Mouse (Mus musculus) C2C12 (cell line): ENCODE measurements around the gene Prss57. TPM values are rescaled to one million over a fixed set of nuclear protein-coding genes. Genes with fewer than 3 reads are reported as not detected.

Experiments used
- H3K27me3 ChIP-seq: one replicate; pipeline ENCODE4 v1.6.1; 2011; ENCODE audit not compliant: control insufficient read depth, insufficient read depth, insufficient read length
- H3K36me3 ChIP-seq: one replicate; pipeline ENCODE4 v1.6.1; 2011; ENCODE audit not compliant: control insufficient read depth, insufficient read depth
- H3K4me3 ChIP-seq: one replicate; pipeline ENCODE4 v1.5.1; 2011; ENCODE audit warnings: mild to moderate bottlenecking, control low read depth; ENCODE audit not compliant: poor library complexity, insufficient read depth, severe bottlenecking
- H3K79me2 ChIP-seq: one replicate; pipeline ENCODE4 v1.6.1; 2011; ENCODE audit not compliant: control insufficient read depth, insufficient read depth
- H3K79me3 ChIP-seq: one replicate; pipeline ENCODE4 v1.6.1; 2011; ENCODE audit warnings: low read depth, control low read depth
- H3ac ChIP-seq: one replicate; pipeline ENCODE3; 2011; ENCODE audit warnings: low read depth; ENCODE audit not compliant: control insufficient read depth, insufficient read length
- CEBPB ChIP-seq: IDR thresholded peaks from one replicate; pipeline ENCODE4 v1.6.1; 2011; ENCODE audit warnings: low read depth, mild to moderate bottlenecking, control low read depth, moderate library complexity
- CTCF ChIP-seq: IDR thresholded peaks from one replicate; pipeline ENCODE4 v1.5.1; 2011; ENCODE audit not compliant: control insufficient read depth, insufficient read depth, insufficient read length
- FOSL1 ChIP-seq: IDR thresholded peaks from one replicate; pipeline ENCODE4 v1.8.0; 2011; ENCODE audit warnings: mild to moderate bottlenecking, low read length; ENCODE audit not compliant: poor library complexity, insufficient read depth, severe bottlenecking
- MAX ChIP-seq: IDR thresholded peaks from one replicate; pipeline ENCODE4 v1.6.1; 2011; ENCODE audit warnings: mild to moderate bottlenecking, control low read depth
- MYOD1 ChIP-seq: IDR thresholded peaks from one replicate; pipeline ENCODE4 v1.6.1; 2011; ENCODE audit warnings: low read depth; ENCODE audit not compliant: control insufficient read depth, insufficient read length
- MYOG ChIP-seq: IDR thresholded peaks from one replicate; pipeline ENCODE4 v1.6.1; 2011; ENCODE audit not compliant: control insufficient read depth, insufficient read length; ENCODE audit errors: extremely low read depth
- USF1 ChIP-seq: IDR thresholded peaks from one replicate; pipeline ENCODE4 v1.6.1; 2011; ENCODE audit warnings: low read depth, mild to moderate bottlenecking, control low read depth, moderate library complexity
- polyA plus RNA-seq: library from polyadenylated mRNA; unstranded; fragments of >200 nt; fragmentation: generic; extraction: Trizol; gene quantifications from one replicate; pipeline ENCODE4 v1.2.1, GENCODE M21; 2012; ENCODE audit warnings: missing spikeins

Gene Prss57
- polyA plus RNA-seq, 1 experiment, result not detected

DNA sequence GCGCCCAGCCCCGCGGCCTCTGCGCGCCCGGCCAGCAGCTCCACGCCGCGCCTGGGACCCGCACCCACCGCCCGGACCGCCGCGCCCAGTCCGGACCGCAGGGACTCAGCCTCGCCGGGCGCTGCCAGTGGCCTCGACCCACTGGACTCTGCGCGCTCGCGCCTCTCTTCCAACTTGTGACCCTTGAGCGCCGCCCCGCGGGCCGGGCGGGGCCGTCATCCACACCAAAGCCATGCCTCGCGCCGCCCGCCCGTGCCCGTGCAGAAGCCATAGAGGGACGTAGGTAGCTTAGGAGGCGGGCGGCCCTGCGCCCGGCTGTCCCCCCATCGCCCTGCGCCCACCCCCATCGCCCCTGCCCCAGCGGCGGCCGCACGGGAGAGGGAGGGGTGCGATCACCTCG, 55.4 kb downstream of the Prss57 start:
- Histone ChIP-seq H3K27me3 (no peaks in the 10 kb centered on the region), H3K4me3 (no peak overlapping the region), H3K36me3 (peaks cover 58% of the 10 kb centered on the region), H3ac (no peak overlapping the region), H3K79me2 (no peaks in the 10 kb centered on the region), H3K79me3 (peaks cover 2% of the 10 kb centered on the region)
- TF ChIP-seq MYOG (no peak), FOSL1 (no peak), MAX (no peak), MYOD1 (no peak), CTCF (no peak), CEBPB (no peak), USF1 (no peak)

DNA sequence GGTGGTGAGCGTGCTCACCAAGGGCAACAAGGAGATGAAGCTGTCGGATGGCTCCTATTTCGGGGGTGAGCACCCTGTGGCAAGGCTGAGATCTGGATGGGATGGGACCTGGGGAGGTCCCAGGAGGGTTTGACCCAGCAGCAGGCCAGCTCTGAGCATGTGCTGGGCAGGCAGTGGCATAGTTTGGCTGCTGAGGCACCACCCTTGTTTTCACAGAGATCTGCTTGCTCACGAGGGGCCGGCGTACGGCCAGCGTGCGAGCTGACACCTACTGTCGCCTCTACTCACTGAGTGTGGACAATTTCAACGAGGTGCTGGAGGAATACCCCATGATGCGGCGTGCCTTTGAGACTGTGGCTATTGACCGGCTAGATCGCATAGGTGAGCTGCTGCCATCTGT, 56.9 kb downstream of the Prss57 start:
- Histone ChIP-seq H3K36me3 (peaks cover 43% of the 10 kb centered on the region), H3K79me2 (no peaks in the 10 kb centered on the region), H3K4me3 (no peak overlapping the region), H3ac (no peak overlapping the region), H3K79me3 (no peaks in the 10 kb centered on the region), H3K27me3 (no peaks in the 10 kb centered on the region)
- TF ChIP-seq MYOG, result no peak
- TF ChIP-seq CEBPB, result no peak
- no peak for TF ChIP-seq CTCF
- no peak for TF ChIP-seq FOSL1
- no peak for TF ChIP-seq USF1
- TF ChIP-seq MYOD1, result no peak
- no peak for TF ChIP-seq MAX

DNA sequence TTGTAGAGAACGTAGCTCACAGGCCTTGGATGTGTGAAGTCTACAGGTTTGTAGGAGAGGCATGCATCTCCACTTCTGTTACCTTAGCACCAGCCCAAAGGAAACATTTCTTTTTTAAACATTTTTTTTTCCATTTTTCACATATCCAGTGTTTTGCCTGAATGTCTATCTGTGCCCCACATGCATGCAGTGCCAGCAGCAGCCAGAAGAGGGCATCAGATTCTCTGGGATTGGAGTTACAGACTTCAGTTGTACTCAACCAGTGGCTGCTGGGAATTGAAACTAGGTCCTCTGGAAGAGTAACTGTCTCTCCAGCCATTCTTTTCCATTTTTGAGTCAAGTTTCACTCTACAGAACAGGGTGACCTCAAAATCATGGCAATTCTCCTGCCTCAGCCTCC, 58.3 kb downstream of the Prss57 start:
- no peaks in the 10 kb centered on the region for H3K27me3 ChIP-seq
- no peak overlapping the region for H3ac ChIP-seq
- no peak for TF ChIP-seq FOSL1
- no peak for TF ChIP-seq CTCF
- no peak for TF ChIP-seq CEBPB
- no peak for TF ChIP-seq MAX
- no peak for TF ChIP-seq MYOG
- no peak for TF ChIP-seq MYOD1
- no peak for TF ChIP-seq USF1
- no peaks in the 10 kb centered on the region for H3K79me3 ChIP-seq
- H3K4me3 ChIP-seq, result no peak overlapping the region
- H3K79me2 ChIP-seq, result no peaks in the 10 kb centered on the region
- peaks cover 33% of the 10 kb centered on the region for H3K36me3 ChIP-seq

Other genes starting within 250 kb of the Prss57 start
- 26.9 TPM for gene Mier2, start 235.8 kb downstream of the Prss57 start, polyA plus RNA-seq
- gene Theg, start 203.6 kb downstream of the Prss57 start, polyA plus RNA-seq, result not detected
- 0.07 TPM for gene C2cd4c, start 176.9 kb downstream of the Prss57 start, polyA plus RNA-seq
- gene Shc2, start 153.0 kb downstream of the Prss57 start, polyA plus RNA-seq, result 3.5 TPM
- gene Odf3l2, start 145.2 kb downstream of the Prss57 start, polyA plus RNA-seq, result not detected
- not detected for gene Madcam1, start 126.4 kb downstream of the Prss57 start, polyA plus RNA-seq
- gene Tpgs1, start 121.6 kb downstream of the Prss57 start, polyA plus RNA-seq, result 80.7 TPM
- gene Cdc34, start 108.8 kb downstream of the Prss57 start, polyA plus RNA-seq, result 235 TPM
- gene Gzmm, start 101.9 kb downstream of the Prss57 start, polyA plus RNA-seq, result 0.51 TPM
- 749 TPM for gene Bsg, start 86.5 kb downstream of the Prss57 start, polyA plus RNA-seq
- gene Hcn2, start 74.3 kb downstream of the Prss57 start, polyA plus RNA-seq, result 0.34 TPM
- 56.5 TPM for gene Polrmt, start 44.4 kb downstream of the Prss57 start, polyA plus RNA-seq
- 0.29 TPM for gene Fgf22, start 35.9 kb downstream of the Prss57 start, polyA plus RNA-seq
- 116 TPM for gene Rnf126, start 24.0 kb downstream of the Prss57 start, polyA plus RNA-seq
- 12.1 TPM for gene Fstl3, start 13.7 kb downstream of the Prss57 start, polyA plus RNA-seq
- gene Palm, start 2.6 kb upstream of the Prss57 start, polyA plus RNA-seq, result 39.9 TPM
- not detected for gene Misp, start 30.0 kb upstream of the Prss57 start, polyA plus RNA-seq
- gene Ptbp1, start 63.5 kb upstream of the Prss57 start, polyA plus RNA-seq, result 345 TPM
- not detected for gene Prtn3, start 83.5 kb upstream of the Prss57 start, polyA plus RNA-seq
- gene Plppr3, start 83.7 kb upstream of the Prss57 start, polyA plus RNA-seq, result 2.3 TPM
- not detected for gene Elane, start 95.3 kb upstream of the Prss57 start, polyA plus RNA-seq
- gene Cfd, start 99.9 kb upstream of the Prss57 start, polyA plus RNA-seq, result not detected
- gene Med16, start 118.0 kb upstream of the Prss57 start, polyA plus RNA-seq, result 32.5 TPM
- not detected for gene Gm26602, start 119.9 kb upstream of the Prss57 start, polyA plus RNA-seq
- gene Kiss1r, start 126.0 kb upstream of the Prss57 start, polyA plus RNA-seq, result 0.13 TPM
- 46.7 TPM for gene R3hdm4, start 130.2 kb upstream of the Prss57 start, polyA plus RNA-seq
- 0.74 TPM for gene Arid3a, start 136.1 kb upstream of the Prss57 start, polyA plus RNA-seq
- 48.6 TPM for gene Wdr18, start 169.2 kb upstream of the Prss57 start, polyA plus RNA-seq
- gene Grin3b, start 179.8 kb upstream of the Prss57 start, polyA plus RNA-seq, result 0.30 TPM
- 102 TPM for gene Tmem259, start 193.4 kb upstream of the Prss57 start, polyA plus RNA-seq
- gene Cnn2, start 197.6 kb upstream of the Prss57 start, polyA plus RNA-seq, result 437 TPM
- gene Abca7, start 205.5 kb upstream of the Prss57 start, polyA plus RNA-seq, result 10.7 TPM
- 1.6 TPM for gene Arhgap45, start 225.7 kb upstream of the Prss57 start, polyA plus RNA-seq
- gene Polr2e, start 248.8 kb upstream of the Prss57 start, polyA plus RNA-seq, result 269 TPM